Mouse (Mus musculus): ENCODE results near the gene Tango2. TPM values are rescaled to one million over a fixed set of nuclear protein-coding genes. Genes with fewer than 3 reads are reported as not detected.
A peak's percentile ranks its signal among the peaks of the same experiment; 100 is the strongest.

The Tango2 gene
- 76.0 and 79.8 TPM in 2 replicates for polyA plus RNA-seq (2015; fragmentation: Nextera tagmentation; extraction: Ambion mirVana)

- H3K4me3 ChIP-seq = peak within 1 kb of the TSS; percentile 89
- H3K4me2 ChIP-seq = peak within 1 kb of the TSS; percentile 78
- peak within 1 kb of the TSS; percentile 95 for H3K9ac ChIP-seq
- peak; percentile 83 for ATAC-seq (ENCODE audit: low FRiP score)
- peaks cover 7% of the 10 kb centered on the region; the same call in 1 of the 2 replicates for H3K27me3 ChIP-seq
- under 1% methylated on average over 44 of the region's 44 CpGs for WGBS
- H3K36me3 ChIP-seq = peaks cover 6% of the 10 kb centered on the region
- peaks cover 72% of the 10 kb centered on the region for H3K4me1 ChIP-seq (replicated peaks)
- peak within 1 kb of the TSS; percentile 79 for H3K27ac ChIP-seq
- no peaks in the 10 kb centered on the region for H3K9me3 ChIP-seq
Measured at GRCm38 (mm10) chr16:18347931-18348600, at the start of gene Tango2, which contains the start of gene Arvcf. Gene Tango2, minus strand, starts transcription at chr16:18348103. Gene Arvcf, plus strand, starts transcription at chr16:18348182.

- H3K36me3 ChIP-seq = peaks cover 53% of the 10 kb centered on the region
- 95% methylated on average over 27 of the region's 27 CpGs for WGBS
- no peak overlapping the region for H3K4me3 ChIP-seq
- H3K27me3 ChIP-seq = 0 out of 2 replicates have a peak, but pooled peaks cover 3% of the 10 kb centered on the region
- 0 out of 2 replicates have a peak overlapping the region, but pooled peaks have one; percentile 91 for H3K27ac ChIP-seq
- H3K4me1 ChIP-seq (replicated peaks) = peaks cover 81% of the 10 kb centered on the region
- no peak overlapping the region for H3K4me2 ChIP-seq
- no peak overlapping the region for H3K9ac ChIP-seq
- H3K9me3 ChIP-seq = no peaks in the 10 kb centered on the region
- ATAC-seq (ENCODE audit: low FRiP score) = no peak
Measured at GRCm38 (mm10) chr16:18396791-18397621, 49.1 kb upstream of the Tango2 start.

- Histone ChIP-seq H3K27me3 (0 out of 2 replicates have a peak, but pooled peaks cover 3% of the 10 kb centered on the region), H3K9ac (peak overlapping the region; percentile 43; the same call in 1 of the 2 replicates), H3K4me2 (peak overlapping the region; percentile 27), H3K9me3 (no peaks in the 10 kb centered on the region), H3K36me3 (peaks cover 44% of the 10 kb centered on the region), H3K4me3 (no peak overlapping the region), H3K4me1 (replicated peaks) (peaks cover 76% of the 10 kb centered on the region), H3K27ac (peak overlapping the region; percentile 91)
- 47% methylated on average over 2 of the region's 2 CpGs for WGBS
- no peak for ATAC-seq (ENCODE audit: low FRiP score)
Measured at GRCm38 (mm10) chr16:18396201-18396600, 48.3 kb upstream of the Tango2 start.

GRCm38 (mm10) chr16:18395620-18396036 lies 47.7 kb upstream of the Tango2 start:
- peak overlapping the region; percentile 91 for H3K27ac ChIP-seq
- H3K27me3 ChIP-seq = 0 out of 2 replicates have a peak, but pooled peaks cover 3% of the 10 kb centered on the region
- H3K36me3 ChIP-seq = peaks cover 41% of the 10 kb centered on the region
- peak overlapping the region; percentile 43; the same call in 1 of the 2 replicates for H3K9ac ChIP-seq
- no peak overlapping the region for H3K4me3 ChIP-seq
- H3K4me1 ChIP-seq (replicated peaks) = peaks cover 71% of the 10 kb centered on the region
- WGBS = 26% methylated on average over 6 of the region's 7 CpGs
- H3K9me3 ChIP-seq = no peaks in the 10 kb centered on the region
- H3K4me2 ChIP-seq = peak overlapping the region; percentile 88
- ATAC-seq (ENCODE audit: low FRiP score) = peak; percentile 12; the same call in 1 of the 2 replicates

GRCm38 (mm10) chr16:18394777-18395619 lies 47.1 kb upstream of the Tango2 start:
- Histone ChIP-seq H3K9me3 (no peaks in the 10 kb centered on the region), H3K4me3 (peak overlapping the region; percentile 5; the same call in 1 of the 2 replicates), H3K9ac (peak overlapping the region; percentile 47), H3K27ac (peak overlapping the region; percentile 91), H3K36me3 (peaks cover 41% of the 10 kb centered on the region), H3K27me3 (0 out of 2 replicates have a peak, but pooled peaks cover 3% of the 10 kb centered on the region), H3K4me2 (peak overlapping the region; percentile 88), H3K4me1 (replicated peaks) (peaks cover 68% of the 10 kb centered on the region)
- WGBS = 12% methylated on average over 11 of the region's 11 CpGs
- ATAC-seq (ENCODE audit: low FRiP score) = peak; percentile 12; the same call in 1 of the 2 replicates

GRCm38 (mm10) chr16:18394056-18394455 lies 46.2 kb upstream of the Tango2 start:
- H3K27me3 ChIP-seq = 0 out of 2 replicates have a peak, but pooled peaks cover 3% of the 10 kb centered on the region
- peak overlapping the region; percentile 91 for H3K27ac ChIP-seq
- H3K9me3 ChIP-seq = no peaks in the 10 kb centered on the region
- peaks cover 66% of the 10 kb centered on the region for H3K4me1 ChIP-seq (replicated peaks)
- peak overlapping the region; percentile 88 for H3K4me2 ChIP-seq
- H3K4me3 ChIP-seq = peak overlapping the region; percentile 64
- H3K36me3 ChIP-seq = peaks cover 40% of the 10 kb centered on the region
- H3K9ac ChIP-seq = peak overlapping the region; percentile 92
- 63% methylated on average over 3 of the region's 3 CpGs for WGBS
- ATAC-seq (ENCODE audit: low FRiP score) = no peak

GRCm38 (mm10) chr16:18393595-18393994 lies 45.7 kb upstream of the Tango2 start:
- 43% methylated on average over 5 of the region's 5 CpGs for WGBS
- Histone ChIP-seq H3K27me3 (0 out of 2 replicates have a peak, but pooled peaks cover 3% of the 10 kb centered on the region), H3K4me2 (peak overlapping the region; percentile 88), H3K4me3 (peak overlapping the region; percentile 64), H3K9me3 (no peaks in the 10 kb centered on the region), H3K36me3 (peaks cover 35% of the 10 kb centered on the region), H3K27ac (peak overlapping the region; percentile 91), H3K9ac (peak overlapping the region; percentile 92), H3K4me1 (replicated peaks) (peaks cover 66% of the 10 kb centered on the region)
- no peak for ATAC-seq (ENCODE audit: low FRiP score)

GRCm38 (mm10) chr16:18392469-18393426 lies 44.8 kb upstream of the Tango2 start:
- WGBS = under 1% methylated on average over 62 of the region's 63 CpGs
- H3K4me1 ChIP-seq (replicated peaks) = peaks cover 70% of the 10 kb centered on the region
- peak overlapping the region; percentile 91 for H3K27ac ChIP-seq

GRCm38 (mm10) chr16:18391728-18392127 lies 43.8 kb upstream of the Tango2 start:
- no peaks in the 10 kb centered on the region for H3K9me3 ChIP-seq
- H3K9ac ChIP-seq = no peak overlapping the region
- H3K4me2 ChIP-seq = peak overlapping the region; percentile 88; the same call in 1 of the 2 replicates
- no peak for ATAC-seq (ENCODE audit: low FRiP score)
- H3K27ac ChIP-seq = peak overlapping the region; percentile 91
- peaks cover 17% of the 10 kb centered on the region for H3K36me3 ChIP-seq
- H3K4me1 ChIP-seq (replicated peaks) = peaks cover 79% of the 10 kb centered on the region
- no peaks in the 10 kb centered on the region for H3K27me3 ChIP-seq
- H3K4me3 ChIP-seq = no peak overlapping the region
- WGBS = 88% methylated on average over 3 of the region's 3 CpGs

More at GRCm38 (mm10) chr16:18392469-18393426, 44.8 kb upstream of the Tango2 start:
- H3K9ac ChIP-seq = peak overlapping the region; percentile 92
- peak; percentile 68 for ATAC-seq (ENCODE audit: low FRiP score)
- peak overlapping the region; percentile 64 for H3K4me3 ChIP-seq
- H3K9me3 ChIP-seq = no peaks in the 10 kb centered on the region
- H3K4me2 ChIP-seq = peak overlapping the region; percentile 88
- H3K27me3 ChIP-seq = no peaks in the 10 kb centered on the region
- H3K36me3 ChIP-seq = peaks cover 27% of the 10 kb centered on the region

- Histone ChIP-seq H3K36me3 (peaks cover 17% of the 10 kb centered on the region), H3K4me1 (replicated peaks) (peaks cover 78% of the 10 kb centered on the region), H3K4me2 (no peak overlapping the region), H3K9me3 (no peaks in the 10 kb centered on the region), H3K27me3 (no peaks in the 10 kb centered on the region), H3K4me3 (no peak overlapping the region), H3K9ac (no peak overlapping the region), H3K27ac (no peak overlapping the region)
- no peak for ATAC-seq (ENCODE audit: low FRiP score)
- 95% methylated on average over 3 of the region's 3 CpGs for WGBS
Measured at GRCm38 (mm10) chr16:18391127-18391526, 43.2 kb upstream of the Tango2 start.

Measured in hindbrain, embryonic 13.5 days (tissue).